Mouse (Mus musculus) spleen, adult 2 months (tissue): ENCODE data around the gene Hoxb7. TPM values are rescaled to one million over a fixed set of nuclear protein-coding genes. Genes with fewer than 3 reads are reported as not detected.
A peak's percentile ranks its signal among the peaks of the same experiment; 100 is the strongest.

Source experiments
- DNase-seq, 2 experiments: peaks; one replicate each; pipeline versions ENCODE4 v3.0.0 to v3.0.0-alpha.2; 2012 to 2021; ENCODE audit warnings: low spot score in 2 of 2, low read depth in 1 of 2
- H3K27ac ChIP-seq: fragments of 200-500 bp; 2 replicates; pipeline ENCODE4 v1.5.1; 2012; ENCODE audit warnings: low read length, inconsistent platforms; ENCODE audit not compliant: insufficient read depth
- H3K27me3 ChIP-seq: fragments of 200-500 bp; 2 replicates; pipeline ENCODE4 v1.6.1; 2012; ENCODE audit warnings: mild to moderate bottlenecking, moderate library complexity, low read length, inconsistent platforms; ENCODE audit not compliant: control insufficient read depth, insufficient read depth
- H3K36me3 ChIP-seq: fragments of 200-500 bp; 2 replicates; pipeline ENCODE4 v1.6.1; 2012; ENCODE audit warnings: mild to moderate bottlenecking, low read length, inconsistent platforms; ENCODE audit not compliant: control insufficient read depth, insufficient read depth
- H3K4me1 ChIP-seq: fragments of 200-500 bp; 2 replicates; pipeline ENCODE4 v1.6.1; 2011; ENCODE audit warnings: inconsistent platforms; ENCODE audit not compliant: control insufficient read depth, insufficient read depth, insufficient read length
- H3K4me3 ChIP-seq: fragments of 200-500 bp; 2 replicates; pipeline ENCODE4 v1.5.1; 2011; ENCODE audit warnings: mild to moderate bottlenecking, inconsistent platforms; ENCODE audit not compliant: insufficient read depth, insufficient read length; ENCODE audit errors: extremely low read depth
- CTCF ChIP-seq: fragments of 200-500 bp; IDR thresholded peaks from 2 replicates; pipeline ENCODE4 v1.5.1; 2011; ENCODE audit warnings: mild to moderate bottlenecking, inconsistent platforms; ENCODE audit not compliant: insufficient read depth, insufficient read length, insufficient replicate concordance; ENCODE audit errors: extremely low read depth
- POLR2A ChIP-seq: fragments of 200-500 bp; IDR thresholded peaks from 2 replicates; pipeline ENCODE4 v1.6.1; 2011; ENCODE audit warnings: low read depth, low read length, inconsistent platforms
- WGBS: fragments of 180-500 bp; shearing (Covaris S2); methylation state at CpG from one replicate; pipeline ENCODE4 v1.1.7; 2018; 5-methylcytosine and 5-hydroxymethylcytosine counted together
- polyA plus RNA-seq: library from polyadenylated mRNA; depleted of rRNA; stranded (reverse); fragments of >200 nt; gene quantifications from 2 replicates; pipeline ENCODE4 v1.2.3, GENCODE M21; 2012

The Hoxb7 gene
- polyA plus RNA-seq, 1 experiment = 0.62 TPM

DNA sequence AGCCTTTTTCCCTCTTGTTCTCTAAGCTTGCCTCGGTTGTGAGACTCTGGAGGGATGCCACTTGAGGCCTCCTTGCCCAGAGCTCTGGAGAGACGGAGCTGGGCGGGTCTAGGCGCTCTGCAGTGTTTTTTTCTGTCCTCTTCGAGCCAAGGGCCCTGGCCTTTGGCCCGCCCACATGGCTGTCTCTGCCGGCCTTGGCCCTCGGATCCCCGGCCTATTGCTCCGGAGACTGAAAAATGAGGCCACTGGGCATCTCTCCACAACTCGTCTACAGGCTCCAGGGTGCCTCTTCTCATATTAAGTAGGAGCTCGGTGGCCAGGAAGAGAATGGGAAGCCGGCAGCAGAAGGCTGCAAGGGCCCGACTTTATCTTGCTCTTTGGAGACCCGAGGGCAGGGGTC, 15.4 kb downstream of the Hoxb7 start:
- Histone ChIP-seq H3K27me3 (peaks cover 36% of the 10 kb centered on the region), H3K36me3 (no peaks in the 10 kb centered on the region), H3K4me1 (peaks cover 4% of the 10 kb centered on the region; the same call in 1 of the 2 replicates), H3K27ac (no peak overlapping the region), H3K4me3 (no peak overlapping the region)
- 62% methylated on average over 15 of the region's 15 CpGs for WGBS
- TF ChIP-seq CTCF = no peak
- TF ChIP-seq POLR2A = no peak
- no peak for DNase-seq

DNA sequence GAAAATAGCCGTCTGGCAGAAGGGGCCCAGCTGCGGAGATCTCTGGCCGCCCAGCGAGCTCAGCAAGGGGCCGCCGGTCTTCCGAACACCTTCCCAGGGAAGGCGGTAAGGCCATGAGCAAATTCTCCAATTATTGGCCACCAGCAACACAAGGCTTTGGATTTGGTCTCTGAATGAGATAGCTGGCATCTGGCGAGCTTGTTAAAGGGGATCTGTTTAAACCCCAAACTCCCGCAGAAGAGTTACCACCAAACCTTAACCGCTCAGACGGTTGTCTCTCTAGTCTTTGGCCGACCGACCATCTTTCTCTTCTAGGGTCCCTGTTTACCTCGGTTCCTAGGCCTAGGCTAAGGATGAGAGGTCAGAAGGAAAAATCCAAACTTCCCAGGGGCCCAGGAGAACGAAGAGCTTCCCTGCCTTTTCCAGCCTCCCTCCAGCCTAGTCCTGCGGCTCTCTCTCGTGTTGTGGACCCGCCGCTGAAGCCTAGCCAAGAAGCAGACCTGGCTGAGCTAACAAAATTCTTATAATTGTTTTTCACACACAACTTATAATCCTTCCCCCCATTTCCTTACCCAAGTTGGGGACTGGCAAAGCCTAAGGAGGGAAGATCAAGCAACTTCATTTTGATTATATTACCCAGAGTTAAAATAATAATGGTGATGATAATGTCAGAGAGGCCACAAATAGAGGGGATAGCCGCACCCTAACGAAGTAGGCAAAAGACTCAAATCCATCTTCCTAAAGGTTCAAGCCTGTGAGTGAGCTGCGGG, 16.1 kb downstream of the Hoxb7 start:
- Histone ChIP-seq H3K4me1 (peaks cover 4% of the 10 kb centered on the region; the same call in 1 of the 2 replicates), H3K27me3 (peaks cover 34% of the 10 kb centered on the region), H3K4me3 (no peak overlapping the region), H3K36me3 (no peaks in the 10 kb centered on the region), H3K27ac (no peak overlapping the region)
- no peak for DNase-seq
- 68% methylated on average over 23 of the region's 23 CpGs for WGBS
- TF ChIP-seq POLR2A = no peak
- no peak for TF ChIP-seq CTCF

DNA sequence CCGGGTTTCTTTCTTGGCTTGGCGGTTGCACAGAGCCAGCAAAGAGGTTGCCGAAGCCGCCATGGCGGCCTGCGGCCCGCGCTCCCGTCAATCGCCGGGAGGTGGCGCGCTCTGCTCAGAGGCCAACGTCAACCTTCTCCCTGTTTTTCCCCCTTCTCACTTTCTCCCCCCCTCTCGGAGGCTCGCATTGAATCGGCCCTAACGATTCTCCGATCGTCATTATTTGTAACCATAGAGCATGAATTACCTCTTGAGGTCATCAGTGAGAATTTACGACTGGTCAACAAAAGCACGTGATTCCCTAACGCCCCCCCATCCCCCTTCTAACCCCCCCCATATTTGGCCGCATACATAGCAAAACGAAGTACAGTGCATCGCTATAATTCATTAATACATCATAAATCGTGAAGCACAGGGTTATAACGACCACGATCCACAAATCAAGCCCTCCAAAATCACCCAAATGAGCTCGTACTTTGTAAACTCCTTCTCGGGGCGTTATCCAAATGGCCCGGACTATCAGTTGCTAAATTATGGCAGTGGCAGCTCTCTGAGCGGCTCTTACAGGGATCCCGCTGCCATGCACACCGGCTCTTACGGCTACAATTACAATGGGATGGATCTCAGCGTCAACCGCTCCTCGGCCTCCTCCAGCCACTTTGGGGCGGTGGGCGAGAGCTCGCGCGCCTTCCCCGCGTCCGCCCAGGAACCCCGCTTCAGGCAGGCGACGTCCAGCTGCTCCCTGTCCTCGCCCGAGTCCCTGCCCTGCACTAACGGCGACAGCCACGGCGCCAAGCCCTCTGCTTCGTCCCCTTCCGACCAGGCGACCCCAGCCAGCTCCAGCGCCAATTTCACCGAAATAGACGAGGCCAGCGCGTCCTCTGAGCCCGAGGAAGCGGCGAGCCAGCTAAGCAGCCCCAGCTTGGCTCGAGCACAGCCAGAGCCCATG, 17.0 kb downstream of the Hoxb7 start, which contains the start of gene Hoxb5:
Gene Hoxb5 (plus strand): TSS at position 186 of the 949 bp plus-strand sequence.
- H3K27ac ChIP-seq = no peak within 1 kb of the TSS
- peaks cover 4% of the 10 kb centered on the region; the same call in 1 of the 2 replicates for H3K4me1 ChIP-seq
- TF ChIP-seq POLR2A = no peak
- peak; percentile 77 for TF ChIP-seq CTCF
- peaks cover 34% of the 10 kb centered on the region for H3K27me3 ChIP-seq
- H3K4me3 ChIP-seq = peak within 1 kb of the TSS; percentile 16; the same call in 1 of the 2 replicates
- peak in 1 of 2 experiments; percentile 31 for DNase-seq
- 1% methylated on average over 69 of the region's 69 CpGs for WGBS
- no peaks in the 10 kb centered on the region for H3K36me3 ChIP-seq

DNA sequence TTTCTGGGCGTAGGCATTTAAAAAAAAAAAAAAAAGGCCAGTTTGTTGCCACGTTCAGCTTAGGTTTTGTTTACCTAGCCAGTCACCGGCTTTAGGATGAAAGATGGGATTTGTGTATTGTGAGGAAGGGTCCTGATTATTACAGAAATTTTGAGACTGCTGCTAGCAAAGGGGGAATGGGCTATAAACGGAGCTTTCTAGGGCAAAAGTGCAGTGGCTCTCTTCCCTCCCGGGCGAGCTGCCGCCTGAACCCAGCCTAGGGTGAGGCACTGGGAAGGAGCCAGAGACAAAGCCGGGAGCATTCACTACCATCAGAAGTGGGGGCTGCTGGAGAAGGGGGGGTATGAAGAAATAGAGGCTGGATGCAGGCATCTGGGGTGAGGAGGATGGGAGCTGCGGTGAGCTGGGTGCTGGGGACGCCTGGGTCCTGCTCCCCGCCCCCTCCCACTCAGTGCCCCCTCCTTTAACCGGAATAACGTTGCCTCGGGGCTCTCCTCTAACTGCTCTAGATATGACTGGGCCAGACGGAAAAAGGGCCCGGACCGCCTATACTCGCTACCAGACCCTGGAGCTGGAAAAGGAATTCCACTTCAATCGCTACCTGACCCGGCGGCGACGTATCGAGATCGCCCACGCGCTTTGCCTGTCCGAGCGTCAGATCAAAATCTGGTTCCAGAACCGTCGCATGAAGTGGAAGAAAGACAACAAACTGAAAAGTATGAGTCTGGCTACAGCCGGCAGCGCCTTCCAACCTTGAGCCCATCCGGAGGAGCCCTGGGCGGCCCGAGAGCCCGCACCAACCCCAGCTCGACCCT, 18.2 kb downstream of the Hoxb7 start:
- H3K4me3 ChIP-seq = no peak overlapping the region

DNA sequence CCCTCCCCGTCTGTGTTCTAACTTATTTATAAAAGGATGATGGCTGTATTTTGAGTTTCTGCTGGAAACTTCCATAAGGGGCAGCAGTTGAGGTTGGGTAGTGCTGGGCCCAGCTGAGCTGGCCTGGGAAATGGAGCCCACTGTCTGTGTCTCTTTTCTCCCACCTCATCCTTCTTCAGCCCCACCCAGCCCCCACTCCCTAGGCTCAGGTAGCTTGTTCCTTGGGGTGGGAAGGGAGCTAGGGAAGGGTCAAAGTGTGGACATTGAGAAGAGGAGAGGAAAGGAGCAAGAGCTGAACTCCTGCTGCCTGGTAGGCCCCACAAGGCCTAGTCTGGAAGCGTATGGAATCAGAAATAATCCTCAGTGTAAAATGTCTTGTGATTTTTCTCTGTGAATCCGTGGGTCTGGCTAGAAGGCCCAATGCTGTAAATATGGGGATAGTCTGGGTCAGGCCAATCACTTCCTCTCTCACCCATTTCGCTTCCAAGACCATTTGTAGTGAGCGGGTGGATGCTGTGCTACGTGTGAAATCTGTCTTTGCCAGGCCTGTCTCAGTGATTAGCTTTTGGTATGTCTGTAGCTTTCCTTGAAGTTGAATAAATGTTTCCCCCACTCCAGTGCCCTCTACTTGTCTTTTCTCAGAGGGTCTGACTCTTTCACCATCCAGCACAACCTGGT, 19.2 kb downstream of the Hoxb7 start:
- TF ChIP-seq POLR2A (no peak), CTCF (no peak)
- WGBS = 90% methylated on average over 6 of the region's 6 CpGs
- no peaks in the 10 kb centered on the region for H3K36me3 ChIP-seq
- H3K27me3 ChIP-seq = peaks cover 22% of the 10 kb centered on the region
- no peak overlapping the region for H3K27ac ChIP-seq
- H3K4me1 ChIP-seq = no peaks in the 10 kb centered on the region
- H3K4me3 ChIP-seq = no peak overlapping the region
- no peak for DNase-seq

More for the DNA sequence above, 18.2 kb downstream of the Hoxb7 start:
- Histone ChIP-seq H3K27me3 (peaks cover 27% of the 10 kb centered on the region), H3K36me3 (no peaks in the 10 kb centered on the region), H3K4me1 (no peaks in the 10 kb centered on the region), H3K27ac (no peak overlapping the region; the same call in 1 of the 2 replicates)
- WGBS = 21% methylated on average over 38 of the region's 38 CpGs
- no peak for DNase-seq
- TF ChIP-seq CTCF (no peak), POLR2A (no peak)
